Mouse (Mus musculus) spleen, adult 2 months (tissue): ENCODE data around the gene Tmem236.
"Not testable (repeated sequence)": the region's sequence is repeated elsewhere in the genome, so short reads cannot be mapped to it uniquely, and the experiment has no call there.

ENCODE experiments used
- CTCF ChIP-seq: fragments of 200-500 bp; IDR thresholded peaks from 2 replicates; pipeline ENCODE4 v1.5.1; 2011; ENCODE audit warnings: mild to moderate bottlenecking, inconsistent platforms; ENCODE audit not compliant: insufficient read depth, insufficient read length, insufficient replicate concordance; ENCODE audit errors: extremely low read depth
- POLR2A ChIP-seq: fragments of 200-500 bp; IDR thresholded peaks from 2 replicates; pipeline ENCODE4 v1.6.1; 2011; ENCODE audit warnings: low read depth, low read length, inconsistent platforms

DNA sequence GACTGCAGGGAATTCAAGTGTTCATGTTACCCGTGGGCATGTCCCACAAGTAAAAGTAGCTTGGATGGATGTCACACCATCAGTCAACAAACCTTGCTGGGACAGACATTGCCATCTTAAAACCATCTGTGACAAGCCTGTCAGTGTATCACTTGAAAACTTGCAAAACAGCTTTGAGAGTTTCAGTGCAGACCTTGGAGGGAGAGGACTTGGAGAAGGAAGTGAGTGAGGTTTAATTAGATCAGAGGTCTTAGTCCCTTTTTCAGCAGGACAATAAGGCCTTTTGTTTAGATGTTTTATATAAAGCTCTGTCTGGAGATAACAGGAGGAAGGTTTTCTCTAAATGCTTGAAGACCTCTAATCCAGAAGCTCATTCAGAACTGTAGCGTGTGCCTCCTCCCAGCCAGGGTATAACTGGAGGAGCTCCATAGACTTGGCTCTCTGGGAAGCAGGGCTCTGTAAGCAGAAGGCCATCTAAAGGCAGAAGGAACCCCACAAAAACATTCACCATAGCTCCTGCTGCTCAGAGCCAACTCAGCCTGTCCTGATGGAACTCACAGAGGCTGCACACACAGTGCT is 24.1 kb downstream of the Tmem236 start:
- not testable (repeated sequence) for TF ChIP-seq CTCF, POLR2A
